Mouse (Mus musculus): Measurements from ENCODE around the gene Tssk2. TPM values are rescaled to one million over a fixed set of nuclear protein-coding genes. Genes with fewer than 3 reads are reported as not detected.

Tssk2 gene
- polyA plus RNA-seq, 1 experiment from 2014 or later, result not detected

DNA sequence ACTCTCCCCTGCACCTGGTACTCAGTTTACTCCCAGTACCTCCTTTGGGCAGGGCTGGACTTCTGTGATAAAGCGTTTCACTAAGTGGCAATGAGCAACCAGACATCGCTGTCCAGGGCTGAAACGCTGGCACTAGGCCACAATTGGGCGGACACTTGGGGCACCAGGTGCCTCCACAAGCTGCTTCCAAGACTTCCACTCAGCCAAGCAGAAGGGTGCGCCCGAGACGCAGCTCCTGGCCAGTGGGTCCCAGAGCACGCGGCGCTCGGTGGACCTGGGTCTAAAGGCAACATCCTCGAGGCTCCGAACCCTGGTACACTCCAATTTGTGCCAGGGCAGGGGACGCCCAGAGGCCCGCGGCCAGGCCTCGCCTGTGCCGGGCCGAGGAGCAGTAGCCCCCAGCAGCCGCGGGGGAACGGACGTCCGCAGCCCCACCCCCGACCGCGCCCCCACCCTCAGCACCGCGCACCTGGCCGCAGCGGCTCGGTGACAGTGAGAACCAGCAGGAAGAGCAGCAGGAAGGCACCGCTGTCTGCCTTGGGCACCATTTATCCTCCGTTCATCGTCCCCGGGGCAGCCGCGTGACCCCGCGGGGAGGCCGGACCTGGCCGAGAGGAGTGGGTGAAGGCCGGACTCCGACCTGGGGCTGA is 7.4 kb upstream of the Tssk2 start:
- Histone ChIP-seq H3K4me2 (ENCODE audit: low read depth, low read length) (peak overlapping the region; percentile 55), H3K9ac (ENCODE audit: low read length) (peak overlapping the region; percentile 100), H3K36me3 (ENCODE audit: control insufficient read depth, insufficient read depth, low read length) (no peaks in the 10 kb centered on the region), H3K4me3 (ENCODE audit: low read length) (peak overlapping the region; percentile 72), H3K27me3 (ENCODE audit: control insufficient read depth, insufficient read depth, low read depth, low read length) (no peaks in the 10 kb centered on the region; the same call in 1 of the 2 replicates), H3K27ac (ENCODE audit: low read length) (peak overlapping the region; percentile 97), H3K4me1 (replicated peaks; ENCODE audit: control insufficient read depth, insufficient read depth, low read length) (peaks cover 18% of the 10 kb centered on the region), H3K9me3 (ENCODE audit: control insufficient read depth, low read length) (no peaks in the 10 kb centered on the region)
- under 1% methylated on average over 43 of the region's 44 CpGs for WGBS
- peak; percentile 60 for ATAC-seq (ENCODE audit: low read depth)

DNA sequence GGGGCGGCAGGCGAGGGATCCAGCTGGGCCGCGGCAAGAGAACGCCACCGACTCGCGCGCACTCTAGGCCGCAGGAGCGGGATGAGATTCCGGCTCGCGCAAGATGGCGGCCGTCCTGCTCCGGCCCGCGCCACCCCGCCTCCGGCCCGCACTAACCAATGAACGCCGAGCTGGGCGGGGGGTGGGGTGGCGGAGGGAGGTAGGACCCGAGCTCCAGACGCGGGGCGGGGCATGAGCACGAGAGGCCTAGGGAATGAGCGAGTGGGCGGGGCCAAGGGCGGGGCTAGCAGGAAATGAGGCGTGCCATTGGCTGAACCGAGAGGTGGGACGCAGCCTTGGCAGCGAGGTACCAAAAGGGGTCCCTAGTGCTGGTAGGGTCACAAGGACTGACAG is 6.9 kb upstream of the Tssk2 start, which contains the start of gene Gm20518:
Gm20518 (minus strand) TSS at position 105 of the 393 bp plus-strand sequence.
- no peaks in the 10 kb centered on the region for H3K9me3 ChIP-seq (ENCODE audit: control insufficient read depth, low read length)
- peak within 1 kb of the TSS; percentile 77 for H3K4me2 ChIP-seq (ENCODE audit: low read depth, low read length)
- H3K27me3 ChIP-seq (ENCODE audit: control insufficient read depth, insufficient read depth, low read depth, low read length), result no peaks in the 10 kb centered on the region; the same call in 1 of the 2 replicates
- H3K9ac ChIP-seq (ENCODE audit: low read length), result peak within 1 kb of the TSS; percentile 100
- WGBS, result 0% methylated on average over 34 of the region's 38 CpGs
- peak within 1 kb of the TSS; percentile 72 for H3K4me3 ChIP-seq (ENCODE audit: low read length)
- H3K27ac ChIP-seq (ENCODE audit: low read length), result peak within 1 kb of the TSS; percentile 97
- peaks cover 18% of the 10 kb centered on the region for H3K4me1 ChIP-seq (replicated peaks; ENCODE audit: control insufficient read depth, insufficient read depth, low read length)
- no peaks in the 10 kb centered on the region for H3K36me3 ChIP-seq (ENCODE audit: control insufficient read depth, insufficient read depth, low read length)
- ATAC-seq (ENCODE audit: low read depth), result peak; percentile 99

GRCm38 (mm10) chr16:17892606-17893005 is 5.8 kb upstream of the Tssk2 start:
- no peak for ATAC-seq (ENCODE audit: low read depth)
- 23% methylated on average over 3 of the region's 3 CpGs for WGBS
- Histone ChIP-seq H3K4me1 (replicated peaks; ENCODE audit: control insufficient read depth, insufficient read depth, low read length) (peaks cover 18% of the 10 kb centered on the region), H3K27ac (ENCODE audit: low read length) (no peak overlapping the region), H3K9ac (ENCODE audit: low read length) (no peak overlapping the region), H3K27me3 (ENCODE audit: control insufficient read depth, insufficient read depth, low read depth, low read length) (no peaks in the 10 kb centered on the region; the same call in 1 of the 2 replicates), H3K4me3 (ENCODE audit: low read length) (no peak overlapping the region), H3K4me2 (ENCODE audit: low read depth, low read length) (no peak overlapping the region), H3K9me3 (ENCODE audit: control insufficient read depth, low read length) (no peaks in the 10 kb centered on the region), H3K36me3 (ENCODE audit: control insufficient read depth, insufficient read depth, low read length) (no peaks in the 10 kb centered on the region)

DNA sequence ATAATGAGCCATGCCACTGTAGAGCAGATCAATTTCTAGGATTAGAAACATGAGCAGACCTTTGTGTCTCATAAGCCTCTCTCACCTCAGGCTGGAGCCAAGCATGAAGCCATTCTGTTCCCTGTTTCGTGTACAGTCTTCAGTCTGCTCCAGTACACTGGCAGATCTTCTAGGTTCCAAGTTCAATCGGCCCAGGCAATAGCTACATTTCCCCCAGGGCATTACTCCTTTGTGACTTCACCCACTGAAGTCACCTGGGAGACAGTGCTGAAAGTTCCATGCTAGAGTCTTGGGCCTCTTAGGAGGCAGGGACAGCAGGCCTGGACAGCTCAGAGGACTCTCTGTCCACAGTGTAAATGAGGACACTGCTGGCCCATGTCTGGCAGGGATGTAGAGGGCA is 4.5 kb upstream of the Tssk2 start, which contains the start of gene Tssk1:
Tssk1 (plus strand) TSS at position 301 of the 400 bp plus-strand sequence.
- 65% methylated on average over 2 of the region's 2 CpGs for WGBS
- H3K4me2 ChIP-seq (ENCODE audit: low read depth, low read length), result no peak within 1 kb of the TSS
- ATAC-seq (ENCODE audit: low read depth), result no peak

DNA sequence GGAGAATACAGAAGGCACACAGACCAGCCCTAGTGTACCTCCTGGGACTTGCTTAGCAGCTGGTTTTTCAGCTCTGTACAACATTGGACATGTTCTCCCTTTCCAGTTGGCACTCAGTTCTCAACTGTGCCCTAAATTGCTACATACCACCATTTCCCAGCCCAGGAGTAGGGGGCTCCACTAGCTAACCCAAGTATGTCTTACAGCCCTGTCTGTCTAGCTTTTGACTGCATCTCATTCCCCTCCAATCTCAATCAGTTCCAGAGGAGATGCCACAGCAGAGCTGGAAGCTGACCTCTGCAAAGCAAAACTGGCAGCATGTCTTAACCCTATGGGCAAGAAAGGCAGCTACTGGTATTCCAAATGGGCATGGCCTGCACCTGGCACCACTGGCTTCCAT is 2.3 kb upstream of the Tssk2 start:
- no peak for ATAC-seq (ENCODE audit: low read depth)
- Histone ChIP-seq H3K9me3 (ENCODE audit: control insufficient read depth, low read length) (no peaks in the 10 kb centered on the region), H3K9ac (ENCODE audit: low read length) (no peak overlapping the region), H3K4me2 (ENCODE audit: low read depth, low read length) (no peak overlapping the region), H3K4me3 (ENCODE audit: low read length) (no peak overlapping the region), H3K36me3 (ENCODE audit: control insufficient read depth, insufficient read depth, low read length) (peaks cover 14% of the 10 kb centered on the region), H3K27me3 (ENCODE audit: control insufficient read depth, insufficient read depth, low read depth, low read length) (no peaks in the 10 kb centered on the region; the same call in 1 of the 2 replicates), H3K27ac (ENCODE audit: low read length) (no peak overlapping the region), H3K4me1 (replicated peaks; ENCODE audit: control insufficient read depth, insufficient read depth, low read length) (peaks cover 8% of the 10 kb centered on the region; the same call in 1 of the 2 replicates)

More for the DNA sequence above, 4.5 kb upstream of the Tssk2 start, which contains the start of gene Tssk1:
- peaks cover 18% of the 10 kb centered on the region for H3K4me1 ChIP-seq (replicated peaks; ENCODE audit: control insufficient read depth, insufficient read depth, low read length)
- no peaks in the 10 kb centered on the region for H3K36me3 ChIP-seq (ENCODE audit: control insufficient read depth, insufficient read depth, low read length)
- H3K4me3 ChIP-seq (ENCODE audit: low read length), result no peak within 1 kb of the TSS
- H3K27me3 ChIP-seq (ENCODE audit: control insufficient read depth, insufficient read depth, low read depth, low read length), result no peaks in the 10 kb centered on the region; the same call in 1 of the 2 replicates
- no peak within 1 kb of the TSS for H3K27ac ChIP-seq (ENCODE audit: low read length)
- no peak within 1 kb of the TSS for H3K9ac ChIP-seq (ENCODE audit: low read length)
- H3K9me3 ChIP-seq (ENCODE audit: control insufficient read depth, low read length), result no peaks in the 10 kb centered on the region

- 0% methylated on average over 35 of the region's 35 CpGs for WGBS
- ATAC-seq (ENCODE audit: low read depth), result peak; percentile 96
- peaks cover 27% of the 10 kb centered on the region for H3K36me3 ChIP-seq (ENCODE audit: control insufficient read depth, insufficient read depth, low read length)
- peaks cover 45% of the 10 kb centered on the region for H3K27me3 ChIP-seq (ENCODE audit: control insufficient read depth, insufficient read depth, low read depth, low read length)
- H3K4me2 ChIP-seq (ENCODE audit: low read depth, low read length), result peak within 1 kb of the TSS; percentile 62
- peak within 1 kb of the TSS; percentile 76 for H3K4me3 ChIP-seq (ENCODE audit: low read length)
- peaks cover 16% of the 10 kb centered on the region for H3K4me1 ChIP-seq (replicated peaks; ENCODE audit: control insufficient read depth, insufficient read depth, low read length)
- peak within 1 kb of the TSS; percentile 79 for H3K9ac ChIP-seq (ENCODE audit: low read length)
- peak within 1 kb of the TSS; percentile 19; the same call in 1 of the 2 replicates for H3K27ac ChIP-seq (ENCODE audit: low read length)
- H3K9me3 ChIP-seq (ENCODE audit: control insufficient read depth, low read length), result no peaks in the 10 kb centered on the region
These were observed 12.7 kb downstream of the Tssk2 start, which contains the start of gene Ess2 for GRCm38 (mm10) chr16:17911052-17911595. Gene Ess2, minus strand, starts transcription at chr16:17911348.

DNA sequence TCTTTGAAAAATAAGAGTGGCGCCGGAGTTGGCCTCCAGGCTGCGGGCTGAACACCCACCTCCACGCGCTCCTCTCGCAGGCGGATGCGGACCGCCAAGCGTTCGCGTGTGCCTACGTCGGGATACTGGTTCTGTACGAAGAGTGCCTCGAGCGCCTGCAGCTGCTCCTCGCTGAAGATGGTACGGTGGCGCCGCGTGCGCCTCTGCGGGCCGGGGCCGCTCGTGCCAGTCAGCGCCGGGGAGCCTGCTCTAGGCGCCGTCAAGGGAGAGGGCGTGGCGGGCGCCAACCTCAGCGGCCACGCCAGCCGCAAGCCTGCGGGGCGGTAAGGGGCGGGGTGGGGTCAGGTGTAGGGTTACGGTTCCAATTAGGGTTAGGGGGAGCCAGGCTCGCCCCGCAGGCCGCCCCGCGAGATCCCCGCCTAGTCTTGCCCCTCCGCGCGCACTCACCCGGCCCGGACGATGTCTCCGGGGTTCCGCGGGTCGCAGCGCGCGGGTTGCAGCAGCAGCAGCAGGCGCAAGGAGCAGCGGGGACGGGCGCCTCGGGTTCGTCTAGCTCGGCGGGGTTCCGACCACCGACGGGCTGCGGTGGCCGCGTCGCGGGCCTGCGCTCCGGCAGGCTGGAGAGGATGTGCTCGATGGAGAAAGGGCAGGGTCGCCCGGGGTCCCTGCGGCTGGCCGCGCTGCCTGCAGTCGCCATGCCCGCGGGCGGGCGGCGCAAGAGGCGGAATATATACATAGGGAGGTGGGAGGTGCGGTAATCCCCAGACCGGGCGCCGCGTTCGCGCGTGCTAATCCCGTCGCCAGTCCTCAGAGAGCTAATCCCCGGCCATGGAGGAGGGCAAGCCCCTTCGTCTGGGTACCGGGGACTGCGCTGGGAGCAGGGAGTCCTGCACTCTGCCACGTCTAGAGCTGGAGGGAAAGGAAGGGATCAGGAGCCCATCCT is 16.1 kb downstream of the Tssk2 start, which contains the start of gene Gsc2:
Gsc2 (minus strand) TSS at position 753 of the 943 bp plus-strand sequence.
- H3K9me3 ChIP-seq (ENCODE audit: control insufficient read depth, low read length), result no peaks in the 10 kb centered on the region
- H3K27ac ChIP-seq (ENCODE audit: low read length), result no peak within 1 kb of the TSS
- H3K4me3 ChIP-seq (ENCODE audit: low read length), result peak within 1 kb of the TSS; percentile 47
- H3K27me3 ChIP-seq (ENCODE audit: control insufficient read depth, insufficient read depth, low read depth, low read length), result peaks cover 64% of the 10 kb centered on the region
- no peaks in the 10 kb centered on the region for H3K36me3 ChIP-seq (ENCODE audit: control insufficient read depth, insufficient read depth, low read length)
- under 1% methylated on average over 96 of the region's 106 CpGs for WGBS
- H3K9ac ChIP-seq (ENCODE audit: low read length), result 0 out of 2 replicates have a peak within 1 kb of the TSS, but pooled peaks have one; percentile 27
- H3K4me1 ChIP-seq (replicated peaks; ENCODE audit: control insufficient read depth, insufficient read depth, low read length), result peaks cover 16% of the 10 kb centered on the region
- H3K4me2 ChIP-seq (ENCODE audit: low read depth, low read length), result peak within 1 kb of the TSS; percentile 74
- ATAC-seq (ENCODE audit: low read depth), result no peak

DNA sequence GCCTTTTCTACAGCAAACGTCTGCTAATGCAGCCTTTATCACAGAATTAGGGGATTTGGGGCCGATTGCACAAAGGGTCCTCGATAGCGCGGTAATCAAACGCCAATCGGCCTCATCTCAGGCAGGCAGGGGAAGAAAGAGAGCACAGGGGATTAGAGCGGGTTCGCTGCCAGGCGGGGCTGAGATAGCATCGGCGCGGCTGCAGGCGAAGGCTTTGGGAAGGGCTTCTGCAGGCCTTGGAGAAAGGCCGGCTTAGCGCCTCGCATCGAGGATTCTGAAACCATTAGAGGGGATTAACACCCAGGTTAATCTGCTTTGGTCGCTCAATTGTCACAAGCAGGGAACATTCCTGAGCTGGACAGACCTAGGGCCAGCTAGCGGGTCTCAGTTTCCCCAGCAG is 22.1 kb downstream of the Tssk2 start:
- Histone ChIP-seq H3K27ac (ENCODE audit: low read length) (no peak overlapping the region), H3K4me1 (replicated peaks; ENCODE audit: control insufficient read depth, insufficient read depth, low read length) (peaks cover 9% of the 10 kb centered on the region), H3K9ac (ENCODE audit: low read length) (peak overlapping the region; percentile 92), H3K4me3 (ENCODE audit: low read length) (no peak overlapping the region), H3K27me3 (ENCODE audit: control insufficient read depth, insufficient read depth, low read depth, low read length) (peaks cover 35% of the 10 kb centered on the region), H3K4me2 (ENCODE audit: low read depth, low read length) (peak overlapping the region; percentile 96), H3K36me3 (ENCODE audit: control insufficient read depth, insufficient read depth, low read length) (peaks cover 1% of the 10 kb centered on the region), H3K9me3 (ENCODE audit: control insufficient read depth, low read length) (no peaks in the 10 kb centered on the region)
- ATAC-seq (ENCODE audit: low read depth), result no peak
- WGBS, result 16% methylated on average over 20 of the region's 20 CpGs

Measured in lung, embryonic 16.5 days (tissue).